Mouse (Mus musculus) CH12.LX (cell line): ENCODE measurements around the gene Lpin1. TPM values are rescaled to one million over a fixed set of nuclear protein-coding genes. Genes with fewer than 3 reads are reported as not detected.

Experiments
- DNase-seq: peaks from one replicate; pipeline ENCODE4 v3.0.0-alpha.2; 2013; ENCODE audit errors: extremely low read depth
- H3K27ac ChIP-seq: 2 replicates; pipeline ENCODE4 v1.5.1; 2012; ENCODE audit warnings: low read depth, mild to moderate bottlenecking, control low read depth, moderate library complexity; ENCODE audit not compliant: insufficient read depth
- H3K27me3 ChIP-seq: replicated peaks from 2 replicates; pipeline ENCODE3; 2012; ENCODE audit warnings: inconsistent platforms
- H3K36me3 ChIP-seq, 2 experiments: replicated peaks in 1 of 2; 2 replicates each; pipeline versions ENCODE3 to v1.6.1; 2012; ENCODE audit warnings: inconsistent platforms in 1 of 2, low read length in 1 of 2, mild to moderate bottlenecking in 1 of 2, mixed read lengths in 1 of 2, moderate library complexity in 1 of 2; ENCODE audit not compliant: control insufficient read depth in 1 of 2, insufficient read depth in 1 of 2
- H3K4me1 ChIP-seq, 2 experiments: 2 replicates each; pipeline ENCODE4 v1.6.1; 2012; ENCODE audit warnings: inconsistent platforms in 1 of 2, moderate library complexity in 1 of 2; ENCODE audit not compliant: insufficient read depth in 2 of 2, control insufficient read depth in 1 of 2
- H3K4me2 ChIP-seq: 2 replicates; pipeline ENCODE4 v1.6.1; 2012; ENCODE audit warnings: low read depth, mild to moderate bottlenecking, control low read depth; ENCODE audit not compliant: poor library complexity, insufficient read depth, severe bottlenecking
- H3K4me3 ChIP-seq, 3 experiments: fragments of 150-350 bp in 1 of 3; sonication (generic) in 1 of 3; replicated peaks in 1 of 3; 2 replicates each; pipeline versions ENCODE3 to v1.5.1; 2011 to 2012; ENCODE audit warnings: low read depth in 2 of 3, low read length in 2 of 3, mild to moderate bottlenecking in 2 of 3, moderate library complexity in 2 of 3, control low read depth in 1 of 3, improper control_type of control experiment in 1 of 3, inconsistent platforms in 1 of 3, mixed read lengths in 1 of 3; ENCODE audit not compliant: poor library complexity in 1 of 3
- H3K79me2 ChIP-seq: replicated peaks from 2 replicates; pipeline ENCODE4 v1.6.1; 2012; ENCODE audit warnings: mild to moderate bottlenecking, moderate library complexity; ENCODE audit not compliant: control insufficient read depth, poor library complexity, insufficient read depth, severe bottlenecking; ENCODE audit errors: extremely low read depth
- H3K9ac ChIP-seq: 2 replicates; pipeline ENCODE4 v1.6.1; 2012; ENCODE audit warnings: low read depth, mild to moderate bottlenecking, control low read depth, moderate library complexity; ENCODE audit not compliant: insufficient read depth
- H3K9me3 ChIP-seq: replicated peaks from 2 replicates; pipeline ENCODE3; 2012; ENCODE audit warnings: low read length, inconsistent platforms, mixed read lengths
- BHLHE40 ChIP-seq: IDR thresholded peaks from 2 replicates; pipeline ENCODE4 v1.6.1; 2011; ENCODE audit warnings: mild to moderate bottlenecking, low read depth, low read length, improper control_type of control experiment
- CHD2 ChIP-seq: IDR thresholded peaks from 2 replicates; pipeline ENCODE4 v1.6.1; 2011; ENCODE audit warnings: low read length, improper control_type of control experiment
- CTCF ChIP-seq, 2 experiments: IDR thresholded peaks in 1 of 2; conservative IDR thresholded peaks in 1 of 2; 2 replicates each; pipeline ENCODE4 v1.5.1; 2011 to 2012; ENCODE audit warnings: low read depth in 2 of 2, low read length in 2 of 2, improper control_type of control experiment in 1 of 2, inconsistent platforms in 1 of 2, mild to moderate bottlenecking in 1 of 2, moderate library complexity in 1 of 2
- E2F4 ChIP-seq: IDR thresholded peaks from 2 replicates; pipeline ENCODE4 v1.6.1; 2011; ENCODE audit warnings: low read depth, low read length, improper control_type of control experiment; ENCODE audit not compliant: insufficient replicate concordance
- ELF1 ChIP-seq: IDR thresholded peaks from 2 replicates; pipeline ENCODE4 v1.6.1; 2014; ENCODE audit warnings: low read depth, mild to moderate bottlenecking, inconsistent platforms, low read length, improper control_type of control experiment
- EP300 ChIP-seq: IDR thresholded peaks from 2 replicates; pipeline ENCODE4 v1.6.1; 2011; ENCODE audit warnings: low read length, improper control_type of control experiment
- ETS1 ChIP-seq: conservative IDR thresholded peaks from 2 replicates; pipeline ENCODE4 v1.6.1; 2012; ENCODE audit warnings: low read depth, mild to moderate bottlenecking, inconsistent platforms, low read length, improper control_type of control experiment, moderate library complexity
- HCFC1 ChIP-seq: IDR thresholded peaks from 2 replicates; pipeline ENCODE4 v1.6.1; 2012; ENCODE audit warnings: low read depth, mild to moderate bottlenecking, inconsistent platforms, low read length, improper control_type of control experiment
- IRF4 ChIP-seq: IDR thresholded peaks from 2 replicates; pipeline ENCODE4 v1.6.1; 2014; ENCODE audit warnings: low read depth, mild to moderate bottlenecking, inconsistent platforms, low read length, improper control_type of control experiment
- MAX ChIP-seq: IDR thresholded peaks from 2 replicates; pipeline ENCODE4 v1.6.1; 2011; ENCODE audit warnings: low read length, improper control_type of control experiment
- MAZ ChIP-seq: IDR thresholded peaks from 2 replicates; pipeline ENCODE4 v1.6.1; 2012; ENCODE audit warnings: low read depth, mild to moderate bottlenecking, inconsistent platforms, low read length, improper control_type of control experiment, moderate library complexity
- MEF2A ChIP-seq: IDR thresholded peaks from 2 replicates; pipeline ENCODE4 v1.6.1; 2014; ENCODE audit warnings: low read depth, mild to moderate bottlenecking, inconsistent platforms, low read length, improper control_type of control experiment, borderline replicate concordance
- MYC ChIP-seq: IDR thresholded peaks from 2 replicates; pipeline ENCODE4 v1.6.1; 2011; ENCODE audit warnings: low read depth, mild to moderate bottlenecking, improper control_type of control experiment, low read length
- NELFE ChIP-seq: IDR thresholded peaks from 2 replicates; pipeline ENCODE4 v1.6.1; 2011; ENCODE audit warnings: low read depth, low read length, improper control_type of control experiment
- NRF1 ChIP-seq: IDR thresholded peaks from 2 replicates; pipeline ENCODE4 v1.6.1; 2014; ENCODE audit warnings: low read depth, mild to moderate bottlenecking, inconsistent platforms, low read length, improper control_type of control experiment, moderate library complexity
- PAX5 ChIP-seq: IDR thresholded peaks from 2 replicates; pipeline ENCODE4 v1.6.1; 2012; ENCODE audit warnings: low read length, inconsistent platforms, mixed read lengths
- POLR2AphosphoS2 ChIP-seq: IDR thresholded peaks from 2 replicates; pipeline ENCODE4 v1.6.1; 2011; ENCODE audit warnings: low read depth, low read length, improper control_type of control experiment
- RAD21 ChIP-seq: IDR thresholded peaks from 2 replicates; pipeline ENCODE4 v1.6.1; 2011; ENCODE audit warnings: low read depth, mild to moderate bottlenecking, low read length, improper control_type of control experiment, moderate library complexity
- RCOR1 ChIP-seq: conservative IDR thresholded peaks from 2 replicates; pipeline ENCODE4 v1.6.1; 2012; ENCODE audit warnings: low read depth, mild to moderate bottlenecking, inconsistent platforms, low read length, improper control_type of control experiment
- SMC3 ChIP-seq: IDR thresholded peaks from 2 replicates; pipeline ENCODE4 v1.6.1; 2011; ENCODE audit warnings: low read depth, low read length, improper control_type of control experiment
- USF2 ChIP-seq: conservative IDR thresholded peaks from 2 replicates; pipeline ENCODE4 v1.6.1; 2011; ENCODE audit warnings: low read depth, low read length, improper control_type of control experiment
- ZC3H11A ChIP-seq: IDR thresholded peaks from 2 replicates; pipeline ENCODE4 v1.6.1; 2012; ENCODE audit warnings: low read depth, mild to moderate bottlenecking, inconsistent platforms, low read length, improper control_type of control experiment
- ZKSCAN1 ChIP-seq: IDR thresholded peaks from 2 replicates; pipeline ENCODE4 v1.6.1; 2012; ENCODE audit warnings: low read depth, inconsistent platforms, low read length, improper control_type of control experiment, borderline replicate concordance
- ZMIZ1 ChIP-seq: IDR thresholded peaks from 2 replicates; pipeline ENCODE4 v1.6.1; 2012; ENCODE audit warnings: low read depth, mild to moderate bottlenecking, inconsistent platforms, low read length, improper control_type of control experiment
- dilution Hi-C: fragments of 300-500 bp; cut with MboI; formaldehyde crosslinking; loops from 2 replicates; pipeline ENCODE4 v1.14.3; 2020; ENCODE audit warnings: low sequenced_read_pairs; ENCODE audit not compliant: extremely low pct_unique_long_range_greater_than_20kb, extremely low pct_ligation_motif_present
- in situ Hi-C: fragments of 300-500 bp; cut with MboI; formaldehyde crosslinking; loops from 3 replicates; pipeline ENCODE4 v1.14.3; 2019; ENCODE audit warnings: low sequenced_read_pairs, low pct_ligation_motif_present, low pct_unique_long_range_greater_than_20kb, mixed read lengths
- polyA plus RNA-seq: library from polyadenylated mRNA; unstranded; fragments of >175 nt; gene quantifications from 2 replicates; pipeline ENCODE4 v1.2.1, GENCODE M21; 2012; ENCODE audit warnings: low read depth; ENCODE audit not compliant: insufficient read length
- total RNA-seq, 2 experiments: library from RNA; depleted of rRNA; stranded (reverse); fragments of 300-350 nt in 1 of 2; fragments of >200 nt in 1 of 2; gene quantifications; 2 replicates each; pipeline ENCODE4 v1.2.3; 2012 to 2014

Lpin1 gene
- total and polyA plus RNA-seq, 3 experiments: 6.1 to 7.5 (median 6.7) TPM

GRCm38 (mm10) chr12:16640075-16640474 is 29.3 kb upstream of the Lpin1 start:
- Histone ChIP-seq H3K4me3 (no peak overlapping the region), H3K79me2 (no peaks in the 10 kb centered on the region), H3K4me2 (no peak overlapping the region), H3K9me3 (no peaks in the 10 kb centered on the region), H3K27ac (no peak overlapping the region), H3K9ac (no peak overlapping the region), H3K4me1 (peaks cover 8 to 11% of the 10 kb centered on the region in 2 experiments), H3K36me3 (no peaks in the 10 kb centered on the region), H3K27me3 (peaks cover 2% of the 10 kb centered on the region)
- in situ Hi-C loops (no loop called here), dilution Hi-C loops (no loop called here)
- no peak for DNase-seq
- no peak for TF ChIP-seq HCFC1
- TF ChIP-seq NRF1: no peak
- TF ChIP-seq SMC3: no peak
- TF ChIP-seq NELFE: no peak
- no peak for TF ChIP-seq ELF1
- no peak for TF ChIP-seq ZMIZ1
- TF ChIP-seq CHD2: no peak
- no peak for TF ChIP-seq EP300
- no peak for TF ChIP-seq POLR2AphosphoS2
- TF ChIP-seq IRF4: no peak
- TF ChIP-seq MAX: no peak
- no peak for TF ChIP-seq ETS1
- no peak for TF ChIP-seq MAZ
- TF ChIP-seq USF2: no peak
- TF ChIP-seq ZKSCAN1: no peak
- no peak for TF ChIP-seq BHLHE40
- TF ChIP-seq MEF2A: no peak
- no peak for TF ChIP-seq RCOR1

- TF ChIP-seq MEF2A: 0 out of 2 replicates have a peak, but pooled peaks have one; percentile 23
- TF ChIP-seq ZC3H11A: no peak
- peak; percentile 61 for TF ChIP-seq CHD2
- TF ChIP-seq RCOR1: no peak
- TF ChIP-seq USF2: no peak
- no peak for TF ChIP-seq E2F4
- TF ChIP-seq RAD21: peak; percentile 15
- no peak for TF ChIP-seq NELFE
- no peak for TF ChIP-seq POLR2AphosphoS2
- peak; percentile 46 to 73; a peak in 3 of 4 replicates for TF ChIP-seq CTCF (conservative IDR thresholded peaks at IDR 0.05 in 1 of 2, IDR thresholded peaks at IDR 0.05 in 1 of 2; ENCODE audit: low read depth in 2 of 2, low read length in 2 of 2)
- no peak for TF ChIP-seq MYC
- TF ChIP-seq SMC3: peak; percentile 36
- TF ChIP-seq PAX5: no peak
- dilution Hi-C loops: no loop called here
- H3K27me3 ChIP-seq: peaks cover 2% of the 10 kb centered on the region
- H3K79me2 ChIP-seq: no peaks in the 10 kb centered on the region
- in situ Hi-C loops: no loop called here
- no peak overlapping the region for H3K4me3 ChIP-seq
- no peak overlapping the region for H3K27ac ChIP-seq
- H3K4me2 ChIP-seq: peak overlapping the region; percentile 82
- no peaks in the 10 kb centered on the region for H3K36me3 ChIP-seq
- DNase-seq: peak; percentile 46
- H3K9me3 ChIP-seq: no peaks in the 10 kb centered on the region
- no peak overlapping the region for H3K9ac ChIP-seq
- peaks cover 8 to 11% of the 10 kb centered on the region in 2 experiments for H3K4me1 ChIP-seq
These were observed 28.5 kb upstream of the Lpin1 start for GRCm38 (mm10) chr12:16639078-16639771.
